Mouse (Mus musculus) T-cell, adult 2 months (primary cell): ENCODE data around the gene Rgl1.

ENCODE experiments used
- DNase-seq: peaks from one replicate; pipeline ENCODE4 v3.0.0; 2022; ENCODE audit warnings: low spot score

The Rgl1 gene

DNA sequence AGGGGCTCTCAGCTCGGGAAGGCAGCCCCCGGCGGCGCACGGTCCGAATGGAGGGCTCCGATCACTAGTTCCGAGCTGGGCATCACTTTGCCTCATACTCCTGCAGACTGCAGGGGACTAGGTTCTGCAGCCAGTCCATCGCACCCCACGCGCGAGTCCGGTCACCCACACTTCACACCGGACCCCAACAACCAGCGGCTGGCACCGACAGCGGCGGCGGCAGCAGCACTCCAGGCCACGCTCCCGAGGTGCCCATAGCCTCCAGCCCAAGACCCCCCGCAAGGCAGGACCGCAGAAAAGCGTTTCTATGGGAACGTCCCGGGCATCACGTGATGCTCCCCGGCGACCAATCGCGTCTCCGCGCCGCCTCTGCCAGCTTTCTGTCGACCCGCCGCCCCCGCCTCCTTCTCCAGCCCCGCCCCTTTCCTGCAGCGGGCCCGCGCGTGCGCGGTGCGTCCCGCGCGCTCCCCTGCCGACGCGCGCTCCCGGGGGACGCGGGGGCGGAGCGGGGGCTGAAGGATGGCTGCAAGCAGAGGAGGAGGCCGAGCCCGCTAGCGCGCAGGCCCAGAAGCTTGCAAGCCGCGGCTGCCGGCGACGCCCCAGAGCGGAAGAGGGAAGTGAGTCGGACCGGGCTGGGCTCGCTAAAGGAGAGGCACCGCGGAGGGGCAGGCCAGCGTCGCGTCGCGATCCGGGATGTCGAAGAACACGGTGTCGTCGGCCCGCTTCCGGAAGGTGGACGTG, at the start of gene Rgl1, which contains the start of gene Arpc5:
Gene Rgl1 (minus strand): TSS at position 320 of the 741 bp plus-strand sequence.
Gene Arpc5 (plus strand): TSS at position 511 of the 741 bp plus-strand sequence.
- DNase-seq, result peak; percentile 98

DNA sequence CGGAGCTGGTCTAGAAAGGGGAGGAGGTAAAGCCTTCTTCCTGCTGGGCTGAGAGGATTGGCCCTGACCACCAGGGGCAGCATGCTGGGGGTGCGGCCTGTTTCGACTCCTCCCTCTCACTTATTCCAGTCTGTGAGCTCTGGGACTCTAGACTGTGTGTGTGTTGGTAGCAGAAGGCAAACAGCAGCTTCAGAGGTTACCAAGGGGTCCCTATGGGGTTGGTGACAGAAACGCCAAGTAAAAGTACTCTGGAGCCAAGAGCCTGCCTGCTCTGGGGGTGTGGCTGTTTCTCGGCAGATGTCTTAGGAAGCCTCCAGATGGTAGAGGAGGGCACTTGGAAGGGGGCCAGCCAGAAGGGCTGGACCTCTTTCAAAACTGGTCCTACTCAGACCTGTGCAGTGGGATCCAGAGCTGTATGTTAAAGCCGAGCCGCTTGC, 49.1 kb upstream of the Rgl1 start:
- no peak for DNase-seq

DNA sequence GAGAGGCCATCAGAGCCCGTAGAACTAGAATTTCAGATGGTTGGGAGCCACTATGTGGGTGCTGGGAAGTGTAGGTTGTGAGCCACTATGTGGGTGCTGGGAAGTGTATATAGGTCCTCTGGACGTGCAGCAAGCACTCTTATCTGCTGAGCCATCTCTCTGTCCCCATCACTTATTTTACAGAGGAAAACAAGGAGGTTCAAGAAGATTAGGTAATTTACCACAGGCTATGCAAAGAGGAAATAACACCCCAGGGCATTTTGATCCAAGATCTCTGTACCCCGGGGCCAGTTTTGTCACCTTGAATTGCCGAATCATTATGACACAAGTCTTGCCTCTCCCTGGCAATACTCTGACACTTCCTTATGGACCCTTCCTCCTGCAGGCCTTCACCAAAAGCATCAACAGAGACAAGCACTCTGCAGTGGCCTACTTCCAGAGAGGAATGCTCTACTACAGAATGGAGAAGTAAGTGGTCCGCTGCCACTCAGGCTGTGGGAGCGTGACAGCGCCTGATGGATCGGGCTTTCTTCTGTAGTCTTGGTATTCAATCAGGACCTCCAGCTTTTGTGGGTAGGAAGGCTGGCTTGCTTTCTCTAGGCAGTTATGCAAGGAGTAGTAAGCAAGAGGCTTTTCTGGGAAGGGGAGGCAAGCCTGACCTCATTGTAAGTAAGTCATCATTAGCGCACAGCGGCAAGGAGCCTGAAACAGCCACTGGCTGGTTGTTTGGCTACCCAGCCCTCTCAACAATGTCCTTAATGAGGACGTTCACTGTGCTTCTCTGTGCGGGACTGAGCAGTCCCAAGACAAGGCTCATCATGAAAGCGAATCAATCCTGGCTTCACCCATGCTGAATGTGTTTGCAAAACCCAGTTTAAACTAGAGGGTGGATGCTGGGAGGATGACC, 44.6 kb upstream of the Rgl1 start:
- no peak for DNase-seq

DNA sequence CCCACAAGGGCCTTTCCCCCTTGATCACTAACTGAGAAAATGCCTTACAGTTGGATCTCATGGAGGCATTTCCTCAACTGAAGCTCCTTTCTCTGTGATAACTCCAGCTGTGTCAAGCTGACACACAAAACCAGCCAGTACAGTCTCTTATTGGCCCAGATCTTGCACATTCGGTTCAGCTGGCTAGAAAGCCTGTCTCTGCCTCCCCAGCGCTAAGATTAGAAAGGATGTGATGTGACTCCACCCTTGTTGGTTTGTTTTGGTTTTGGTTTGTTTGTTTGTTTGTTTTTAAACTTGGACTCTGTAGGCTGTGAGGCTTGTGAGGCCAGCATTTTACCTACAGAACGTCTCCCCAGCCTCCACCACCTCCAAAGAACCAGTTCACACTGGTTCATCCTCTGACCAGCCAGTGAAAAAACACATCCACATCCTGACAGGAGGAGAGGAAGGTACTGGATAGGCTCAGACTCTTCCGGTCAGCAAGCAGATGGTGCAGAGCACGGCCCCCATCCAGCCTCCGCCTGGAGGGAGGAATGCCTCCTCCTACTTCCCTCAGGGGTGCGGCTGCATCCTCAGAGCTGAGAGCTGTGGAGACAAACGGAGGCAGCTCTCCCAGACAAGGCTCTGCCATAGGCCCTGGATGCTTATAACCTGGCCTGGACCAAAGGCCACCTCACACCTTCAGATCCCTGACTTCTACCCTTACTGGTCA, 43.5 kb upstream of the Rgl1 start:
- DNase-seq, result no peak

DNA sequence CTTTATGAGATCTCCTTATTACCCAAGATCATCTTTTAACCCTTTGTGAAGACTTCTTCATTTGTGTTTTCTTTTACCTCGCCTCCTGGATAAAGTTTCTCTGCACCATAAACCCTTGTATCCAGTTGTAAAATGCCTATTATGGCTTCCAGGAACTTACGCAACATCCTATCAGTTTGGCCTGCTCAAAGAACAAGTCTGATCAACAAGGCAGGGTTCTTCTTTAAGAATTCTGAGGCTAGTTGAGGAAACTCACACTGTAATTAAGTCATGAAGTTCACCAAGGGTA, 42.2 kb upstream of the Rgl1 start:
- no peak for DNase-seq

DNA sequence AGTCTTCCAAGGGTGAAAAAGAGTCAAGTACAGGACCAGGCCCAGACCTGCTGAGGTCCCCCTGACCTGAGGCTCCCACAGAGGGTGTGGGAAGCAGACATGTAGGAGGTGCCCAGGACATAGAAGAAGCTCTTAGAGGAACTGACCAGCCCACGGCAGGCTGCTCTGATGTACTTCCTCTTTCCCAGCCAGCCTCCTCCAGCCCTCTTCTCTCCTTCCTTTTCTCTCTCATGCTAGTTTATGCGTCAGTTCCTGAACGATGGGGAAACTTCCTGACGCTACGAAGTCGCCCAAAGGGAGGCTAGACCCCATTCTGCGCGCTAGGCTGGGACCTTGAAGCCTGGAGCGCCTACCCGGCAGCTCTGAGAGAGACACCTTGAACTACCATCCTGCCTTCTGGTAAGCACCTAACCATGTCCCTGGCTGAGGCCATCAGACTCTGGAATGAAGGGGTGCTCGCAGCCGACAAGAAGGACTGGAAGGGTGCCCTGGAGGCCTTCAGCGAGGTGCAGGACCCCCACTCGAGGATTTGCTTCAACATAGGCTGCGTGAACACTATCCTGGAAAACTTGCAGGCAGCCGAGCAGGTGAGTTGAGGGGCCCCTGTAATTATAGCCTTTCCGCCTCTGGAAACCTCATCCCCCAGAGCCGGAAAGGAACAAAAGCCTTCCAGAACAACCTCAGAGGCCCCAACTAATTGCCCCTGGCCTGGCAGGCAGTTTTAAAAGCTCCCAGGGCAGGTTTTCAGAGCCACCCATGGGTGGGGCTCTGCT, 41.7 kb upstream of the Rgl1 start:
- no peak for DNase-seq

DNA sequence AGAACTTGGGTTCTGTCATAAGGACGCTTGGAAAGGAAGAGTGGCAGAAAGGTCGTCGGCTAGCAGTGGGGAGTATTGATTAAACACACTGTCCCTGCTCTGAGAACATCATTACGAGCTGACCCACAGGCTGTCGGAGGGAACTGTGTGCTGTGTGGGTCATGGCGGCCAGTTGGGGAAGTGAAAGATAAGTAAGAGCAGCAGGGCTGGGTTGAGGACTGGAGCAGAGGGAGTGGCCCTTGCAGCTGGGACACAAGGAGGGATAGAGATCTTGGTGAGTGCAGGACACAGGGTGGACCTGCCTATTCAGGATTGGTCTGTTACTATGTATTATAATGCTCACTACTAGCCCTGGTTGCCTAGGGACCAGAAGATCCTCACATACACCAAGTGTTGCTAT, 38.8 kb upstream of the Rgl1 start:
- no peak for DNase-seq

DNA sequence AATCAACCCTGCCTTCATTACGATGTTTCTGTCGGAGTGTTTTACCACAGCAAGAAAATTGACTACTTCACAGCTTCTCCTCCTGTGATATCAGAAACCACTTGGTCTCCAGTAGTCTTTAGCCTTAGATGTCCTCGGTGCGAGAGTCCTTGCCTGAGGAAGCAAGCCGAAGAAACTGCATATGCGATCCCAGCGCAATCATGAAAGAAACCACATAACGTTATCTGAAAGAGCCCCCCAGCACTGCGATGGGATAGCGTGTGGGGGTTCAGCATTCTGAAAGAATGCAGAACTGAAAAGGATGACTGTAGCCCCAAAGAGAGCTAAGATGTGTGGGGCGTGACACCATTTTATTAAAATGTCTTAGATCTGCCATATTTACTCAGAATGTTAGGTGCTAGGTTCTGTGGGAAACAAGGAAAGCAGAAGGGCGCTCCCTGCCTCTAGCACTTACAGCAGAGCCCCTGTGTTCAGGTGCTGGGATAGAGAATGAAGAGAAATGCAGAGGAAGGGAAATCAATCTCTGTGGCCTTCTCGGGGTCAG, 34.6 kb upstream of the Rgl1 start:
- DNase-seq, result no peak

DNA sequence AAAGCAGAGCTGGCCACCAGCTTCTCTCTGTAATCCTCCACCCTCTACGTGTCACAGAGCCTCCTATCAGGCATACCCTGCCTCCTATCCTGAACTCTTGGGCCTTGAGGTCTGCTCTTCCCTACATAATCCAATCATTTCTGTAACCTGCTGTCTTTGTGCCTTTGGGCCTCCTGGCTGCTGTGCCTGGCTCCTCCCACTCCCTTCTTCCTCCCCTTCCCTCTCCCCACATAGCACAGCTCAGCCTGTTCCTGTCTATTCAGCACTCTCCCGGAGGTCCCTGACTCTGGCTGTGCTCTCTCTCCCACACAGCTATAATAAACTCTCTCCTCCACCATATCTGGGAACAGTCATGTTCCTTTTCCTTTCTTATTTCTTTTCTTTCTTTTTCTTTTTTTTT, 33.7 kb upstream of the Rgl1 start, which contains the start of gene Ncf2:
Gene Ncf2 (plus strand): TSS at position 298 of the 400 bp plus-strand sequence.
- no peak for DNase-seq

DNA sequence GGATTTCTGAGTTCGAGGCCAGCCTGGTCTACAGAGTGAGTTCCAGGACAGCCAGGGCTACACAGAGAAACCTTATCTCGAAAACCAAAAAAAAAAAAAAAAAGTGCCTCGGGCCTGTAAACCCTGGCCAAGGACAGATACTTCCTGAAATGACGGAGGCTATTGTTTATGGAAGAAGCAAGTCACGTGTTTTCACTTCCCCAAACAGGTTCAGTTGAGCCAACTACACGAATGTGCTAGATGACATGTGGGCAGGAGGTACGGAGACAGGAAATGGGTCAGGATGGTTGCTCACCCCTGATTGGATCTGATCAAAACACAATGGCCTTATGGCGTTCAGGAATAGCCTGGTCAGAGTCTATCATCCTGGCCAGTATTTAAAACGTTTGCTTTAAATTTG, 32.0 kb upstream of the Rgl1 start:
- no peak for DNase-seq

DNA sequence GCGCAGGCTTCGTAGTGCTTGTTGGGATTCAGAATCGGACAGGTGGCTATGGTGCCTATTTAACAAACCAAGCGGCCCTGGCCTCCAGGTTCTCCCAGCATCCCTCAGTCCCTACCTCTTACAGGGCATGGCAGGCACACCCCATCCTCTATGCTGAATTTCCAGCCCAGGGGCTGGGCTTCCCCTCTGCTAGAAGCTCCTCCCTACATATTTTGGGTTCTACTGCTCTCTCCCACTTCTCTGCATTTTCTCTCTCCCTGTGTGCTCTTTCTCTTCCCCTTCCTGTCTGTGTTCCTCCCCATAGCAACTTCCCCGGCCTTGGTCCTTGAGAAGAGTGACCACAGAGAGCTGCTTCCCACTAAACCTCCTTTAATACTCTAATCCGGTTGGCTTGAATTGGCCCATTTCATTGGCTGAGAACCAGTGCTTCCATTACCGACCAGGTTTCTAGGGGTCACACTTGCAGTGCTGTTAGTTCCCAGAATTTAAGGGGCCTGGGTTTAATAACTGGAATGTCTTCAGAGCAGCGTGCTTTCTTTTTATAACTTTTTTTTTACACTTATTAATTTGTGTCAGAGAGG, 30.6 kb upstream of the Rgl1 start:
- DNase-seq, result no peak

DNA sequence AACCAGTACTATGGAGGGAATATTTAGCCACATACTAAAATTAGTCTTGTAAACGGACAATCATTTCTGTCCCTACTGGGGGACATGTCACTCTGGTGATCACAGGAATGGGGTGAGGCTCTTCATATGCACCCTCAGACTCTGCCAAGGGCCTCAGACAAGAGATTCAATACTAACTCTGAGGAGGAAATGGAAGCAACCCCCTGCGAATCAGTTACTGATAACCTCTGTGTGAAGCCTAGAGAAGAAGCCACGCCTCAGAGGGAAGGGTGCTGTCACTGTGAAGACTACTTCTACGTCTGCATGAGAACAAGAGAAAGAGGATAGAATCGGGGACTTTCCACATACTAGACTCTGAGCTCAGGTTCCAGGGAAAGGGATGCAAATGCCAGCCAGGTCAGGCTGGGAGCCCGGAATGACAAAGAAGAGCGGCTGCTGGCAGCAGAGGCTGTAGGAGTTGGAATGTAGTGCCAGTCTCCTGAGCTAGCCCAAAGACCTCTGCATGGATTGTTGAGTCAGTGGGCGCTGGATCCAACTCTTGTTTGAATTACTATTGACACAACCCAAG, 29.6 kb upstream of the Rgl1 start:
- no peak for DNase-seq

DNA sequence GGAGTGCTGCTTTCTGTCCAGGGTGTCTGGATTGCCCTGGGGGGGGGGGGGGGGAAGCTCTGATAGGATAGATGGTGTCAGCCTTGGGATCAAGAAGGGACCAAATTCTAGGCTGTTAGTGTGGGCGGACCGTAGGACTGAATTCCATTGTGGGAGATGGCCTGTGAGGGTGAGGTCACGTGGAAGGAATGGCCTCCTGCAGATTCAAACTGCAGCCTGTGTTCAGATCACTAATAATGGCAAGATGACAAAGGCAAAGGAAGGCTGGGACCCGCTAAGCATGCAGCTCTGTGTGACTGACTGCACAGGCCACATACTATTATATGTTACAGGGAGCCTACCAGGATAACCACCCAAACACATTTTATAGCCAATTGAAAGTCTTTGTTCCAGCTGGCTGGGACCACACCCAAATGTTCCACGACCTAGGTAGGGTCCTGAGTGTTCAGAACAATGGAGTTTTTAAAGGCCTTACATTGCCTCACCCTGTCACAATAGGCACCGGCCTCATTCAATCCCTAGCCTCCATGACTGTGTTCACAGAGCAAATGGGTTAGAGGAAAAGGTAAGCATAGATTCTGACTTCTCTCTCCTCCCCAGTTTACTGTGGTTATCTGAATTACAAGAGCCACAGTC, 27.5 kb upstream of the Rgl1 start:
- DNase-seq, result no peak

DNA sequence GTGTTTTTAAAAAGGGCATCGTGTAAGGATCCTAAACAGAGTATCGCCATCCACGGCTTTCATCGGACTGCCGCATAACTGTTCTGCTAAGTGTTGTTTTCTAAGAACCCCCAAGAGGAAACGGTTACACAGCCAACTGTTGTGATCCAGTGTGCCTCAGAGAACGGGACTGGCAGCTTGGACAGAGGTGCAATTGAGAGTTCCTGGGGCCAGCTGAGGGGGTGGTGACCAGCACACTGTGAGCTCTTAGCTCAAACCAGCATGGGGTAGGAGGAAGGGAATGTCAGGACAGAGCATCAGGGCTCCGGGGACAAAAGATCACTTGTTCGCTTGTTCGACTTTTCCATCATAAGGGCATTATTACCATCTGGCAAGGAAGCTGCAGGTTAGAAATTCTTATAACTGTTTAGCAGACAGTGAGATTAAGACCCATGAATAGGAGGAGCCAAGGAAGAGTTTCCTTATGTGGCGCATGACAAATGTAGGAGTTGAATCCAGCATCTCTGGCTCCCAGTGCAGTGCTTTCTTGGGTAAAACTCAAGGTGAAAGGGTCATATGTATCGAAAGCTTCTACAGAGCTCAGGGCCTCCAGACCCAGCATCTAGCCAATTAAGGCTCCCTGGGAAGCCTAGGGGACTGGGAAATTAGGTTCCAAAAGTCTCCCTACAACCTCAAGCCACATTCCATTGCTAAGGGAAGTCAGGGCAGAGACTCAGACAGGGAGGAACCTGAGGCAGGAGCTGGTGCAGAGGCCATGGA, 26.8 kb upstream of the Rgl1 start:
- DNase-seq, result no peak

DNA sequence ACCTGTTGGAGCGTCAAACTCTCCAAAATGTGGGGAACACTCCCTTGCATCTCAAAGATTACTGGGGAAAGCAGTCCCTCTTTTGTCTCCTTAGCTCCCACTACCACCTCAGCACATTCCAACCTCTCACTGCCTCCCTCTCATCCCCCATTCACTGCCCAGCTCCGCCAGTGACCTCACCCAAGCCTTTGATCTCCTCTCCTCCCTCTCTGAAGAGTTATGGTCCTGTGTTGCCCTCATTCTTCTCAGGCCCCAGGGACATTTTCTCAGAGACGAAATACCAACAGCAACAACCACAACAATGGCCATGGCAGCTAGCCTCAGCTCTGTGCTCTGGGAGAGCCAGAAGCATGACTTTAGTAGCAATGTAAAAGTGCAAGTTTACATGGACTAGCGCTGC, 25.1 kb upstream of the Rgl1 start:
- DNase-seq, result no peak

DNA sequence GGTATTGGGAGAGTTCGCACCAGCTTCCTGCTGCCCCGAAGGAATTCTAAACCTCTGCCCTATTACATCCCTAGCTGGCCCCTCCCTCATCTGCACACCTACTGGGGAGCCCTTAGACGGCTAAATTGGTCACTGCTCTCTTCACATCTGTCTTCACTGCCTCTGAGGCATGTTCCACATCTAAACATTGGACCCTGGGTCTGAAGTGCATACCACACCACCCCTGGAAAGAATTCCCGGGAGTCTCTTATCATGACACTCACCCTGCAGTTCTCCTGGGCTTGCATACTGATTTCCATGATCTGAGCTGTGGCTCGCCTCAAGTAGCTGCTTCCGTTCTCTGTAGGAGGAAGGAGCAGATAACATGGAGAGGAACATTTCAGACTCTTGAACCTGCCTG, 24.7 kb upstream of the Rgl1 start:
- no peak for DNase-seq

DNA sequence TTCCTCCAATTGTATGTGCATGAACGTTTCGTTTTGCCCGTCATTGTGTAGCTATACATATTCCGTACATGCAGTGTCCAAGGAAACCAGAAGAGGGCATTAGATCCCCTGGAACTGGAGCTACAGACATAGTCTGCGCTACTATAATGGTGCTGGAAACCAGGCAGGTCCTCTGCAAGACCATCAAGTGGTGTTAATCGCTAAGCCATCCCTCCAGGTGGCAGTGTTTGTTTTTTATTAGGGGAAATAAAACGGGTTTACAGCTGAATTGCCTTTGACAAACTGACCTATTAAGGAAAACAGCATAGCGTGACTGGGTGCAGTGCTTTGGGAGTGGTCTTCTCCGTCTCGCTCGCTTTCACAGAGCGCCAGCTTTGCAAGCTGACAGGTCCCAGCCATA, 24.1 kb upstream of the Rgl1 start:
- DNase-seq, result peak; percentile 22

DNA sequence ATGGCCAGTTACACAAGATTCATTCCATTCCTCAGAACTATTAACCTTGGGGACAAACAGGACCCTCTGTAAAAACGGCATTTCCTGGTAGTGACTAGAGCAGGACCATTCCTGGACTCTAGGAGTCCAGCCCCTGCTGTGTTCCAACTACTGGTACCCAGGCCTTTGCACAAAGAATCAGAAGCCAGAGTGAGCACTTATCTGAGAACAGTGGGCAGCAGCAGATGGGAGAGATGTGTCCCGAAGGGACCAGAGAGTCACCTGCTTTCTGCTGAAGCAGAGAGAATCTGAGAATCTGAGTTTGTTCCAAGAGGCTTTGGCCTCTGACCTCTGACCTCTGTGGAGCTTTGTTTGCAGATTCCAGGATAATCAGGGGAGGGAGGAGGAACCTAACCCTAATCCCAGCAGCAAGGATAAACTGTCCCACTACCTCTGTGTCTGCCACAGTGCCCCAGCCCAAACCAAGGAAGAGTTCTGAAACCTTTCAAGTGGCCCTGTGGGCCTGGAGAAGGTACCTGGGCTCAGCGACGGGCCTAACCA, 22.0 kb upstream of the Rgl1 start:
- no peak for DNase-seq

DNA sequence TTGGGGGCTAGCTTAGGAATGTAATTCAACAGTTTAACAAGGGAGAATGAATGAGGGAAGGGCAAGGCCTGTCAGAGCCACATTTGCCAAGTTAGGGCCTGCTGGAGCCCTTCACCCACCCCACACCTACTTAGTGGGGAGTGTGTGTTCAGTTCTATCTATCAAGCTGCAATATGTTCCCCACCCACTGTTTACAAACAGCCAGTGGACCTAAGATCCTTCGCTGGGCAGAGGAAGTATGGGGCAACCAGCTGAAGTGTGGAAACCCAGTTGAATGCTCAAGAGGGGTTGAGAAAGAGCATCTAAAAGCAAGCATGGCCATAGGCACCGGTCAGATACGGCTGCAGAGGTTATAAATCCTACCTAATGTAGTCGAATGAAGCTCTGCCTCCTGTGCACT, 20.8 kb upstream of the Rgl1 start:
- no peak for DNase-seq
